Mouse (Mus musculus) monocyte, adult 5-6 weeks (primary cell): ENCODE data around the gene Kcnd3. TPM values are rescaled to one million over a fixed set of nuclear protein-coding genes. Genes with fewer than 3 reads are reported as not detected.

Source experiments
- ATAC-seq: fragments of 153-309, 156-312 bp; replicated peaks from 2 replicates; pipeline ENCODE4 v1.8.0; 2017; ENCODE audit warnings: mild to moderate bottlenecking; ENCODE audit not compliant: low TSS enrichment, insufficient number of reproducible peaks, severe bottlenecking, poor library complexity, low FRiP score
- total RNA-seq: library from RNA; stranded (forward); fragments of 200-1000, 200-491, 200-594 nt; gene quantifications from 3 replicates; pipeline ENCODE4 v1.2.3, GENCODE M21; 2017

Kcnd3 gene
- total RNA-seq, 1 experiment from 2014 or later, result not detected

- 0 out of 2 replicates have a peak, but pooled peaks have one; percentile 54 for ATAC-seq
Measured at GRCm38 (mm10) chr3:105704031-105705008, 252.2 kb downstream of the Kcnd3 start, which contains the start of gene Inka2. Gene Inka2, plus strand, starts transcription at chr3:105704599.

- no peak for ATAC-seq
Measured at GRCm38 (mm10) chr3:105705061-105705549, 253.0 kb downstream of the Kcnd3 start.

- ATAC-seq, result no peak
Measured at GRCm38 (mm10) chr3:105705561-105705960, 253.4 kb downstream of the Kcnd3 start.

GRCm38 (mm10) chr3:105706366-105707020, 254.4 kb downstream of the Kcnd3 start:
- no peak for ATAC-seq

- ATAC-seq, result no peak
Measured at GRCm38 (mm10) chr3:105707590-105707989, 255.5 kb downstream of the Kcnd3 start.

GRCm38 (mm10) chr3:105710246-105710645, 258.1 kb downstream of the Kcnd3 start:
- ATAC-seq, result no peak

- no peak for ATAC-seq
Measured at GRCm38 (mm10) chr3:105711741-105712140, 259.6 kb downstream of the Kcnd3 start.

GRCm38 (mm10) chr3:105712827-105713226, 260.7 kb downstream of the Kcnd3 start:
- ATAC-seq, result no peak

- no peak for ATAC-seq
Measured at GRCm38 (mm10) chr3:105714091-105714819, 262.1 kb downstream of the Kcnd3 start.

GRCm38 (mm10) chr3:105714820-105715167, 262.7 kb downstream of the Kcnd3 start:
- no peak for ATAC-seq

- ATAC-seq, result no peak
Measured at GRCm38 (mm10) chr3:105716353-105717000, 264.3 kb downstream of the Kcnd3 start.

GRCm38 (mm10) chr3:105717856-105718555, 265.9 kb downstream of the Kcnd3 start:
- ATAC-seq, result no peak

- ATAC-seq, result no peak
Measured at GRCm38 (mm10) chr3:105718746-105719145, 266.6 kb downstream of the Kcnd3 start.

GRCm38 (mm10) chr3:105719979-105720378, 267.8 kb downstream of the Kcnd3 start:
- ATAC-seq, result no peak

- ATAC-seq, result no peak
Measured at GRCm38 (mm10) chr3:105720514-105720913, 268.4 kb downstream of the Kcnd3 start.

- peak; percentile 43 for ATAC-seq
Measured at GRCm38 (mm10) chr3:105721681-105722201, 269.6 kb downstream of the Kcnd3 start.

- no peak for ATAC-seq
Measured at GRCm38 (mm10) chr3:105722510-105722909, 270.4 kb downstream of the Kcnd3 start.
